Mouse (Mus musculus): ENCODE measurements around the gene Samd5.

Gene Samd5

DNA sequence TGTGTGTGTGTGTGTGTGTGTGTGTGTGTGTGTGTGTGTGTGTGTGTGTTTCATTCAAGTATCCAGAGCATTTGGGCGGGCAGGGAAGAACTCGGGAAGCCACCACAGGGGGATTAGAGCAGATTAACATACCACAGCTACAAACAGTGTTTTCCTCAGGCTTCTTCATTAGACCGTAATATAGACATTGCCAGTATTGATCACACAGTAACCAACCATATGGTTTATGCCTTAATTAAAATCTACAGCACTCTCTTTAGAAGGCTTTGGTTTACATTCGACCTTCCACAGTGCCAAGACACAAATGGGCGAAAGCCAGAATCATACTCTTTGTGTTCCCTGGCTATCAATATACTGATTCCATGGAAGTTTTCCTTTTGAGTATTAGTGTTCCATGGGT lies 22.1 kb downstream of the Samd5 start:
- ATAC-seq (ENCODE audit: insufficient number of reproducible peaks, low FRiP score, low TSS enrichment), result no peak

DNA sequence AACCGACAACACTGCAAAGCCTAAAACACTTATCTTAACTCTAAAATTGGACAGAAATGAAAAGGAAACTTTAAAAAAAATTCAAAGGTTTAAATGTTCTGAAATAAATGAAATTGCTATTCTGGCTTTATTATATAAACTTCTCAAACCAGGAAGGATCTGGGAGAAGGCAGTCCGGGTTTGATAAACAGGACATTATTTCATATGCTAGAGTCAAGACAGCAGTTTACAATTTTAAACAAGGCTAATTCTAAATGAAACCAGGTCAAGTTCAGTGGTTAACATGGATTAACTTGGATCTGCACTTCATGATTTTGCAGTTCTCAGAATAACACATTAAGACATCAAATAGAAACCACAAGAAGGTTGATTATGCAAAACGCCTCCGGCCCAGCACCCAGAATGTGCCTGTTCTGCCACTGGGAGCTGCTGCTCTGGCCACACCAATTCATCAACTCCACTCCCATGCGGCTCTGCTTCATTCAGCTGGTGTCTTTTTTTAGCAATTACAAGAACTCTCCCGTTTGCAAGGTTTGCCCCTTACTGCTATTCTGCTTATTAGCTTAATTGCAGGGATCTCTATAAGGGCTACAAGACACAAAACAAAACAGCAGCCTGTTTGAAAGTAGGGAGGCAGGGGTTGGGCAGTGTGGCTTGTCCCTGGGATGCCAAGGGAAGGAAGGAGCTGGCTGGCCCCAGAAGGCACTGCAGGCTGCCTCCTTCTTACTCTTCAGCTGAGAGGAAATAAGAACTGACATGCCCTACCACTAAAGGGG lies 24.8 kb downstream of the Samd5 start:
- no peak for ATAC-seq (ENCODE audit: insufficient number of reproducible peaks, low FRiP score, low TSS enrichment)

DNA sequence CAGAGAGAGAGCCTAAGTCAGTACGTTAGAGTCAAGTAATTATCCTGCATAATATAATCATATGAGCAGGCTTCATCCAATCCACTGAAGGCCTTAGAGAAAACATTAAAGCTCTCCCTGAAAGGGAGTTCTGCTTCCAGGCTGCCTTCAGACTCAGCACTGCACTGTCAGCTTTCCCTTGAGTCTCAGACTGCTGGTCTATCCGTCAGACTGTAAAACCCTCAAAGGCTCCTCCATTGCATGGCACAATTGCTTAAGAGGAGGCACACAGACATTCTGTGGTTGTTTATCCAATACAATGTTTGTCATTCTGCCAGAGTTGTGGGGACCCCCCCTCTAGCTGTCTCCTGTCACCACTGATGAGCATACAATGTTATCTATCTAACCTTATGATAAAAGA lies 26.5 kb downstream of the Samd5 start:
- ATAC-seq (ENCODE audit: insufficient number of reproducible peaks, low FRiP score, low TSS enrichment), result no peak

DNA sequence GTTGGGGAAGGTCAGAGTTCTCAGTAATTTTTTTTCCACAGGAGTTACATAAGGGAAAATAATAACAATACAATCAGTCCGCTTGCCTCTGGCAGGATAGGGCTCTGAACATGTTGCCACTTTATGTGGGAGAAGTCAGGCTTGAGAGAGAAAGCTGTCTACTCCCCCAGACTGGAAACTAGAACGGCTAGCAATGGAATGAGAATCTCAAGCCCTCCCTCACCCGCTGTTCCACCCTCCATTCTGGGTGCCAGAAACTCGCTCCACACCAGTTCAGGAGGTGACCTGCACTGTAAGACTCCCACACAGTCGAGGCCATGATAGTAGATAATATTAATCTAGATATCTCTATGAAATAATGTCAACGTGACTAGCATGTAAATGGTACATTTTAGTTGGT lies 27.3 kb downstream of the Samd5 start:
- ATAC-seq (ENCODE audit: insufficient number of reproducible peaks, low FRiP score, low TSS enrichment), result no peak

DNA sequence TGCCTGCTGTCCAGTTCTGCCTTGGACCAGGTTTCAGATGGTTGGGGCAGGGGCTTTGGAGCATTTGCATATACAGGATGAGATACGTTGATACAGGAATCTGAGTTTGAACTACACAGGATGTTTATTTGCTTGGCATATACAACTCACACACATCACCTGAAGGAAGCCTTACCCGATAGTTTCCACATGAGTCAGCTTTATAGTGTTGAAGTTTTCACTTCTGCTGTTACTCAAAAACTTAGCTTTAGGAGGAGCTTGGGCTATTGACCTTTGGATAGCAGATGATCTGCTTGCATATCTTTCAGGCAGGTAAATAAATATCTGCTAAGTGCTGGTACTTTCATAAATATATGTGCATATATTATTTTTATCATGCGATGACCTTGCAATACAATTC lies 28.6 kb downstream of the Samd5 start:
- ATAC-seq (ENCODE audit: insufficient number of reproducible peaks, low FRiP score, low TSS enrichment), result no peak

DNA sequence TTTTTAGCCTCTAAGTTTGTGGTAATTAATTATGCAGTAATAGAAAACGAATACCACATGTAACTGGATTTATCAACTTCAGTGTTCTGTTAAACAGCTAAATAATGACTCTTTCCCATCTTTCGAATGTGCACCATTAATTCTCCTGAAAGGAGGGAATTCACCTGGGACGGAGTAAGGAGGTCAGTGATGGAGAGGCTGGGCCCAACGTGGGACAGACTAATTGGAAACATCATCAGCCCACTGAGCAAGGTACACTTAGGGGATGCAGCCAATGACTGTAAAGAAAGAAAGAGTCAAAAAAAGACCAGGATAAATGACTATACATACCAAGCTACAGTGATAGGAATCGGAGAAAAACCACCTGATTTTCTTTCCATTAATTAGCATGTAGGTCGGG lies 31.5 kb downstream of the Samd5 start:
- ATAC-seq (ENCODE audit: insufficient number of reproducible peaks, low FRiP score, low TSS enrichment), result no peak

DNA sequence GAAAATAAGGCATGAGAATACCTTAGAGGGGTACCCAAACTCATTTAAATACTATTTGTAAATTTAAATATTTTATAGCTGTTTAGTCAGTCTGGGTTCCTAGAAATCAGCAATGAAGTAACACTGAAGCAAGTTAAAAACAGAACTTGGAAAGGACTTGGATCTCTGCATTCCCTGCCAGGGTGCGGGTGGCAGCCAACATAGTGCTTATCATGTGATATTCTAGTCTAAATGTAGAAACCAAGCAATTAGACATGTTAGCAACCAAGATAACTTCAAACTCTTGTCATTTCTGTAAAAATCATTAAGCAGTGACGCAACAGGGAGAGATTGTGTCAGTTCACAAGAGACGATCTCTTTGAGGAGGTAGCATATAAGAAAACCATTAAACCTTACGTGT lies 32.9 kb downstream of the Samd5 start:
- no peak for ATAC-seq (ENCODE audit: insufficient number of reproducible peaks, low FRiP score, low TSS enrichment)

DNA sequence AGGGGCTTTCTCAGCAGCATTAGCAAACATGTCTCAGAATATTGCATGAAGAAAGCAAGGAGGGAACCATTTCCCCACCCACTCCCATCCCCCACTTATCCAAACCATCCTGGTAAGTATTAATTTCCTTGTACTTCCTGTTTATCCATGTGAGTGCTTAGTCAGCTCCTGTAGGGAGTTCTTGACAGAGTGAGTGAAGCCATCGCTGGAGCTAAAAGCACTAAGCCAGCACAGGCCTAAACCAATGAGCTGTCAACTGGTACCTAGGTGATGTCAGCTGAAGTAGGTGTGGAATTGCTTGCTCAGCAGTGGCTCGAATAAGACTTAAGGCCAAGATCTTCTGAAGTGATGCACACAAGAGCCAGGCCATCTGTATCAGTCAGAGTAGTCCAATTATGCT lies 34.3 kb downstream of the Samd5 start:
- no peak for ATAC-seq (ENCODE audit: insufficient number of reproducible peaks, low FRiP score, low TSS enrichment)

DNA sequence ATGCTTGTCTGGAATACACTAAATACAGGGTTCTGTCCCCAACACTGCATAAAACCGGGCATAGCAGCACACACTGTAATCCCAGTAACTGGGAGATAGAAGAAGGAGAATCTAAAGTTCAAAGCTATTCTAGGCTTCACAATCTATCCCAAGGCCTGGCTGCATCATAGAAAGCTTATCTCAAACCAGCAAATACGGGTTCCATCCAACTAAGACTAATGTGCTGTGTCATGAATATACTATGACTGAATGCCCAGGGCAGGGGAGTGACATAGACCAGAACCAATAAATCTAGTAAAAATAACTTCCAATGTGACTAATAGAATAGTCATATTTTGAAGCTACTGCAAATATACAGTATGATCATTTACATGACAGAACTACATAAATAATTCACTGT lies 35.0 kb downstream of the Samd5 start:
- ATAC-seq (ENCODE audit: insufficient number of reproducible peaks, low FRiP score, low TSS enrichment), result no peak

DNA sequence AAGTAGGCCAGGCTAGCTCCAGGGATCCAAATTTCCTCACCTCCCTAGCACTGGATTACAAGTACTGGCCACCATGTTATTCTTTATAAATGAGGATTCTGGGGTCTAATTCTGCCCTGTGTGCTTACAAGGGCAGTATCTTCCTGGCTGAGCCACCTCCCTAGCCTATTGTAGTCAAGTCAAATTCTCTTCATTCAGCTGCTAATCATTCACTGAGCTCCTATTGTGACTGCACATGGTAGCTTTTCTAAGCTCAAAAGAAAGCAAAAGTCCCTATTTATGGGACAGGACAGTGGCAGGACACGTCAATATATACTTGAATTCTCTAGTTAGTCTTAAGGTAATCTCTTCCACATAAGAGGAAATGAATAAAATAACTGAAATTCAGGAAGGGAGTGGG lies 49.7 kb downstream of the Samd5 start:
- no peak for ATAC-seq (ENCODE audit: insufficient number of reproducible peaks, low FRiP score, low TSS enrichment)

DNA sequence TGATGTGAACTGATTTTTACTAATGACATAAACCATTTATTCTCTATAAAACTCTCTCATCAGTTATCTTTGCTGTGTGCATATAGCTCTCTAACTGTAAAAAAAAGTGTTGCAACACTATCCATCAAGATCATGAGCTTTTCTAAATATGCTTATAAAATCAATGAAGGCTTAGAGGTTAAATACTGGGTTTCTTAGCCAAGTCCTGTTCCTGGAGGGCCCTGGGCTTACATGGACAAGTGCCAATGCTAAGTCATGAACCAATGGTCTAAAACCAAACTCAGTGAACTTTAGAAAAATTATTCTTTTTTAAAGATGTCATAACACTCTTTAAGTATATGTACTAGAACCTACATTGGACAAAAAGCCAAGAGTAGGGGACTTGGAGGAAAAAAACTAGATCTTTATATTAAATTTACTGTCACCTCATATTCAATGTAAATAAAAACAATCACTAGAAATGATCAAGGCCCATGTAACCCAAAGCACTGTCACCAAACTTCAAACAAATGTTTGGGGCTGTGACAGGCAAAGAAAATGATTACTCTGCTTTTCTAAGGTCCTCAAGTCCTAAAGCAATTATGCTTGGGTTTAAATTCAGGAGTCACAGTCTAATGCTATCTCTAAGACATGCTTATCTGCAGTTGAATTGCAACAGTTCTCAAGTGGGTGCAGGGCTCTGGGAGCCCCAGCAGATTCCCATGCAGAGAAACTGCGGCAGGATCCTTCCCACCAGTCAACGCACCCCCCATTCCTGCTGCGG lies 52.9 kb downstream of the Samd5 start:
- ATAC-seq (ENCODE audit: insufficient number of reproducible peaks, low FRiP score, low TSS enrichment), result no peak

DNA sequence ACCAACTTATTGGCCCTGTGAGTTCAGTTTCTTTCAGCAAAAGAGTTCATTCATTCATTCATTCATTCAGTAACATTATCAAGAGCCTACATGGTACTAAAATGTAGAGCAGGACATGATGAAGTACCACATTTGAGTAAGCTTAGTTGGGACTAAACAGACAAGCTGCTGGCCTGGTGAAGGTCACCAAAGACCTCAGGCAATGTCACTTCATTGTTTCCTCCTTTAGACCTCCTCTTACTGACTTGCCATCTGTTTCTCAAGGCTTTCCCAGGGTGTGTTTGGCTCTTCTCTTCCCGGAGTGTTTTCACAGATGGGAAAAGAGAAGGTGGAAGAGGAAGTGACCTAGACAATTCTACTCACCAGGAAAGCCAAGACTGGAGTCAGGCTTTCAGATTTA lies 54.0 kb downstream of the Samd5 start:
- ATAC-seq (ENCODE audit: insufficient number of reproducible peaks, low FRiP score, low TSS enrichment), result no peak

DNA sequence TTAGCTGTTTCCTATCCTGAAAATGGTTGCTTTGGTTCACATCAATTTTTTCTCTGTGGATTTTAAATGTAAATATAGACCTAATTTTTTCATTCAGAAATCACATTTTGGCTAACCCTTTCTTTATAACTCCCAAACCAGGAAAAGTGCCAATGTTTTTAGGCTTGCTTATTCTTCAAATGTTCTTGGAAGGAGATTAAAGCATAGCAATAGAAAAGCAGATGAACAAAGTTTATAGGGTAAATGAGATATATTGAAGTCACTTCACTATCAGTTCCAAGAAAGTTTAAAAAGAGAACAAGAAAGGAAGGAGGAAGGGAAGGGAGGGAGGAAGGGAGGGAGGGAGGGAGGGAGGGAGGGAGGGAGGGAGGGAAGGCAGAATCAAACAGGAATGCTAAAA lies 60.0 kb downstream of the Samd5 start:
- ATAC-seq (ENCODE audit: insufficient number of reproducible peaks, low FRiP score, low TSS enrichment), result no peak

DNA sequence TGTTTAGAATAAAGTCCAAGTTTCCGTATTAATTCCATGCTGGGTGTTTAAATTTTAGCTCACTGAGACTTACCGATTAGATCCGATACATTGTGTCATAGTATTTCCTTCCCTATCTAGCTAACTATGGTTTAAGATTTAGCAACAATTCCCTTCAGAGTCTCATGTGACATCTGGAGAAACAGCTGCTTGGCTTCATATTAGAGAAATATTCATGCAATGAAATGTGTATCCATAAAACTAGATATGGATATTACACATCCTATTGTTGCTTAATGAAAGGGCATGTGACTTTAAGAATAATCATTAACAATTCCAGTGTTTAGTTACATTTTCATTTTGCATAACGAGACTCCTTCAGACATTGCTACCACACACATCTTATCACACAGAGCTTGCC lies 66.2 kb downstream of the Samd5 start:
- ATAC-seq (ENCODE audit: insufficient number of reproducible peaks, low FRiP score, low TSS enrichment), result no peak

DNA sequence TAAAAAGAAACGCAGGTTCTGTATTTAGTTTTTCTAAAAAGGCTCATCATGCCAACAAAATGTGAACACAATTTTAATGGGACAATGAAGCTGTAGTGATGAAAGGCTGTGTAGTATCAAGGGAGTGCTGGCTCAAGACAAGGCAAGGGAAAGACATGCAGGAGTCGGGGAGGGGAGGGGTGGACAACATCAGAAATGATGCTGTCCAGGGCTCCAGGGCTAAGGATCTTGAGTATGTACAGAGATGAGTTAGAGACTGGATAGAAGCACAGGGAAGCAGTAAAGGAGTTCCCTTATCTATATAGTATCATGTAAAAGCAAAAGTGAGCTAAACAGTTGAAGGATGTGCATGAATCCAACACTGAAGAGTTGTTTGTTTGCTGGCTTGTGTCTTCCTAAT lies 67.9 kb downstream of the Samd5 start:
- no peak for ATAC-seq (ENCODE audit: insufficient number of reproducible peaks, low FRiP score, low TSS enrichment)

DNA sequence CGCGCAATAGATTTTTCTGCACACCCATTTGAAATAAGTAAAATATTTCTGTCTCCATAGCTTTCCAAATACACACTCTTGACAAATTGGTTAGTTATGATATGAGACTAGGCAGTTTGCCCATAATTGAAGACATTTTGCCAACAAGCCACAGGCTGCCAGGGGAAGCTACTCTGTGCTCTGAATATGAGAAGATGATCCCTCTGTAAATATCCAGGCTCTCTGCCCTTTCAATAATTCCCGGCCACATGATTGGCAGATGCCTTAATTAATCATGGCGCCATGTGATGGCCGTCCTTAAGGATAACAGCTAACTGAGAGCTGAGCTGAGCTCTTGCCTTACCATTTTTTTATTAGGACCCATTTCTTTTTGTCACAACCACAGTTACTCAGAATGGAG lies 69.4 kb downstream of the Samd5 start:
- ATAC-seq (ENCODE audit: insufficient number of reproducible peaks, low FRiP score, low TSS enrichment), result no peak

DNA sequence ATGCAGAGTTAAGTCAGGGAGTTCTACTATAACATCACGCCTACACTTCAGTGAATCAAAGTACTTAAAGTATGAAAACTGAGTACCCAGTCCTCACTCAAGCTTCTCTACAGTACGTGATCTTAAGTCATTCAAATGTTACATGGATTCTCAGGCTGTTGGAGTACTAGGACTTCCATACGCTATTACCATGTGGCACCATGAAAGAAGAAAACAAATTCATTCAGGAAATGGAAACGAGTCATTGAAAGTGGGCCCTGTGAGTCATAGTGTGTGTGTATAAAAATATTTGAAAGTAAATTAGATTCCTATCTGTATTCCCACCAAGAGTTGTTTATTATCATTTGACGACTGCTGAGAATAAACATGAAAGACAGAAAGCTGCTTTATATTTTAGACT lies 71.7 kb downstream of the Samd5 start:
- no peak for ATAC-seq (ENCODE audit: insufficient number of reproducible peaks, low FRiP score, low TSS enrichment)

DNA sequence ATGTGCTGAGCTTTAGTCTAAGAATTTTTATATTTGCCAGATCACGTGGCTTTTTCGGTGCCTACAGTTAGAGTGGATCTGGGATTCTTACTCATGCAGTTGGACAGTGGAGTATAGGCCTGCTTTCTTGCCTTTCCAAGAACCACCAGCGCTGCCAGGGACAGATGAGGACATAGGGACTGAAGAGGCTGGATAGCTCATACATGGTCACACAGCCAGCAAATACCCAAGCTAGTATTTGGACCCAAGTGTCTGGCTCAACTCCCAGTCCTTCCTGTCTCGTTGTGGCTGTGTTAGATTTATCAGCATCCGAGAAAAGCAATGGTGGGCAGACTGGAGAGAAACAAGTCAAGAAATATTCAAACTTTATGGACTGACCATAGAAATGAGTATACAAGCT lies 72.2 kb downstream of the Samd5 start:
- ATAC-seq (ENCODE audit: insufficient number of reproducible peaks, low FRiP score, low TSS enrichment), result no peak

DNA sequence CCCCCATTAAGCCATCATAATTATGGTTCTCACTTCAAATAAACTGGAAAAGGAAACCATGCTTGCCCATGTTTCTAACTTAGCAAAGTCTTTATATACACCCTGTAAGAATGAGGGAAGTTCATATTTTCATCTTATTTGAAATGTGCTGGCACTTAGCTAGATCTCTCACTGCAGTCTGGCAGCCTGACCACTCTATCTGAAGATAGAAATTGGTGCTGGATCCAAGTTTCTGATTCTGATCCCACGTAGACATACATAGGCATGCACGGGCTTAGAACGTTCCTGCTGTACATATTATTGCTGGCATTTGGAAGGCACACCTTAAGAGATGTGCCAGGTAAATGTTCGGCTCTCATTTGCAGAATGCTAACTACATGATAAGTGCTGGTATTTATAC lies 72.6 kb downstream of the Samd5 start:
- no peak for ATAC-seq (ENCODE audit: insufficient number of reproducible peaks, low FRiP score, low TSS enrichment)

DNA sequence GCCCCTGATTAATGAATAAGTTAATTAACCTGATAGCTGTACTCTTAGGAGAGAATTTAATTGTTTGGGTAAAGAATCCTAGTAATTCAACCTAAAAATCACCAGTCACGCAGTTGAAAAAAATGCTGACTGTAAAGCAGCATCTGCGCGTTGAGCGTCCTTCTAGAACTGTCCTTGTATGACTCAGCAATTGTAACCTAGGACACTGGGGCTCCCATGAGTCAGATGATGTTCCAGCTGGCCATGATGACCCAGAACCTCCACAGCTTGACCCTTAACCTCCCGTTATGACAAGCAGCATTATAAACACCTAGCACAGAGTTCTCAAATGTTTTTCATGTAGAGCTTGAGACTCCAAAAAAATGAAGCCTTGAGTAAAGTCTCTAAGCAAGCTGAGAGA lies 78.8 kb downstream of the Samd5 start:
- ATAC-seq (ENCODE audit: insufficient number of reproducible peaks, low FRiP score, low TSS enrichment), result no peak

DNA sequence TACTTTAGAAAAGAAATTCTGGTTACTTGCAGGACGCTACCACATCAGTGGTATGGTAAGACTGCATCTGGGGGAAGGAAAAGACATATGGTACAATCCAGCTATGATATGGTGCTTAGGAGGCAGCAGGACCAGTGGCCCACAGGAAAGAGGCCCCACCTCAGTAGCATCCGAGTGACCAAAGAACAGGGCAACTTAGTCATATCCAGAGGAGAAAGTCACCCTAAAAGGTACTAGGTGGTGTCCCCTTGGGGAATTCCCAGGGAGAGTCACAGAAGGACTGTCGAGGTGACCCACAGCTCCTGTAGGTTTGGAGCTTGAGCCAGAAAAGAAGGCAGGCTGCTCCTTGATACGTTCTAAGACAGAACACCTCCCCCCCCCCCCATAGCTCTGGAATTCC lies 80.3 kb downstream of the Samd5 start:
- no peak for ATAC-seq (ENCODE audit: insufficient number of reproducible peaks, low FRiP score, low TSS enrichment)

DNA sequence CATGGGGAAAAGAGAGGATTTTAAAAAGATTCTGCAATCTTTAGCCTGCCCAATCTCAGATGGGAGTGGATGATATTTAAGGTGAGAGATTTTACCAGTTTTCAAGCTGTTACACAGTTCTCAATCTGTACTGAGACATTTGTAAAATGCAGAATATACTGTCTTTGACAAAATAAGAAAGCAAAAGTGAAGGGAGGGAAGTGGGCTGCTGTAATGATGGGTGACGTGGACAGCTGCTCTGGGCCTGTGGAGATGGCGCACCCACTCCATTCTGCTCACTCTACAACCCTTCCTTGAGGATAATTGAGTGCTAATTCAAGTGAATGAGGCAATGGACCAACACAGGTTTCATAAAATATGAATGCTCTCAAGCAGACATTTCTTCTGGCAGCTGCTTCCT lies 84.4 kb downstream of the Samd5 start:
- no peak for ATAC-seq (ENCODE audit: insufficient number of reproducible peaks, low FRiP score, low TSS enrichment)
